Mouse (Mus musculus): Measurements from ENCODE around the gene Psmd3. TPM values are rescaled to one million over a fixed set of nuclear protein-coding genes. Genes with fewer than 3 reads are reported as not detected.

Gene Psmd3
- polyA plus RNA-seq, 2 experiments = 141 to 208 TPM

DNA sequence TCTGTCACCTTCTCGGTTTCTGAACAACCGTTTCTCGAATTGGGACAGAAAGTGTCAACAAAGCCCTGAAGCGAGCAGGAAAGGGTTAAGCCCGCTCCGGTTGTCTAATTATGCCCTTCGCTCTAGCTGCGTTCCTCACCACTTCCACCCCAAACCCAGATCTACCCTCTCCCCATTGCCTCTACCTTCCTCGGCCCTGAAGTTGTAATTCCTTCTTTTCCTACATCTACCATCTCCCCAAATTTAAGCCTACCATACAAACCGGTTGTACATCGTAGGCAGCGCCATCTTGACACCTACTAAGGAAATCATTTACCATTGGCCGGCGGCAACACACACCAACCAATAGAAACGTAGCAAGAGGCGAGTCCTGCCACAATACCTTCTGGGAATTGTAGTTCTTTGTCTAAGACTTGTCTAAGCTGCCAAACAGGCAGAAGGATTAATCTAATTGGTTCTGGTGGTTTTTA, 46.8 kb downstream of the Psmd3 start, which contains the start of gene Med24:
Gene Med24, minus strand, starts transcription at position 317 of the 470 bp plus-strand sequence.
- under 1% methylated on average over 16 of the region's 16 CpGs for WGBS
- peak within 1 kb of the TSS; percentile 67 for H3K9ac ChIP-seq (ENCODE audit: low read depth, low read length, severe bottlenecking)
- 0 out of 2 replicates have a peak, but pooled peaks cover 4% of the 10 kb centered on the region for H3K4me1 ChIP-seq (ENCODE audit: control insufficient read depth, insufficient read depth, low read length)
- H3K4me2 ChIP-seq (replicated peaks; ENCODE audit: low read depth, low read length, severe bottlenecking) = peak within 1 kb of the TSS; percentile 65
- peak; percentile 29; the same call in 1 of the 2 replicates for TF ChIP-seq POLR2A (IDR thresholded peaks at IDR 0.05; ENCODE audit: borderline replicate concordance, extremely low read depth, insufficient read depth, insufficient read length)
- no peaks in the 10 kb centered on the region for H3K27me3 ChIP-seq (ENCODE audit: control insufficient read depth, insufficient read depth, low read length)
- ATAC-seq (ENCODE audit: low FRiP score, low read depth) = peak; percentile 98
- peak within 1 kb of the TSS; percentile 64 for H3K4me3 ChIP-seq (replicated peaks; ENCODE audit: low read length)
- peak; percentile 96 for DNase-seq (ENCODE audit: low spot score)
- H3K36me3 ChIP-seq (ENCODE audit: control insufficient read depth, insufficient read depth, low read length) = peaks cover 18% of the 10 kb centered on the region
- 0 out of 2 replicates have a peak within 1 kb of the TSS, but pooled peaks have one; percentile 9 for H3K27ac ChIP-seq (replicated peaks; ENCODE audit: low read depth, low read length)
- H3K9me3 ChIP-seq (ENCODE audit: control insufficient read depth, low read length) = no peaks in the 10 kb centered on the region

- ATAC-seq (ENCODE audit: low FRiP score, low read depth) (no peak), DNase-seq (ENCODE audit: low spot score) (no peak)
- TF ChIP-seq POLR2A (IDR thresholded peaks at IDR 0.05; ENCODE audit: borderline replicate concordance, extremely low read depth, insufficient read depth, insufficient read length) = no peak
- Histone ChIP-seq H3K36me3 (ENCODE audit: control insufficient read depth, insufficient read depth, low read length) (peaks cover 11% of the 10 kb centered on the region; the same call in 1 of the 2 replicates), H3K9me3 (ENCODE audit: control insufficient read depth, low read length) (no peaks in the 10 kb centered on the region), H3K9ac (ENCODE audit: low read depth, low read length, severe bottlenecking) (no peak overlapping the region), H3K4me2 (replicated peaks; ENCODE audit: low read depth, low read length, severe bottlenecking) (no peak overlapping the region), H3K4me1 (ENCODE audit: control insufficient read depth, insufficient read depth, low read length) (0 out of 2 replicates have a peak, but pooled peaks cover 4% of the 10 kb centered on the region), H3K27ac (replicated peaks; ENCODE audit: low read depth, low read length) (no peak overlapping the region), H3K4me3 (replicated peaks; ENCODE audit: low read length) (no peak overlapping the region), H3K27me3 (ENCODE audit: control insufficient read depth, insufficient read depth, low read length) (no peaks in the 10 kb centered on the region)
- WGBS = 59% methylated on average over 4 of the region's 4 CpGs
These were observed 48.4 kb downstream of the Psmd3 start for GRCm38 (mm10) chr11:98730727-98731126.

- 37% methylated on average over 5 of the region's 5 CpGs for WGBS
- no peak for ATAC-seq (ENCODE audit: low FRiP score, low read depth)
- Histone ChIP-seq H3K9ac (ENCODE audit: low read depth, low read length, severe bottlenecking) (no peak overlapping the region), H3K4me3 (replicated peaks; ENCODE audit: low read length) (no peak overlapping the region), H3K27me3 (ENCODE audit: control insufficient read depth, insufficient read depth, low read length) (no peaks in the 10 kb centered on the region), H3K36me3 (ENCODE audit: control insufficient read depth, insufficient read depth, low read length) (peaks cover 7% of the 10 kb centered on the region; the same call in 1 of the 2 replicates), H3K27ac (replicated peaks; ENCODE audit: low read depth, low read length) (no peak overlapping the region), H3K4me2 (replicated peaks; ENCODE audit: low read depth, low read length, severe bottlenecking) (no peak overlapping the region), H3K9me3 (ENCODE audit: control insufficient read depth, low read length) (no peaks in the 10 kb centered on the region), H3K4me1 (ENCODE audit: control insufficient read depth, insufficient read depth, low read length) (0 out of 2 replicates have a peak, but pooled peaks cover 4% of the 10 kb centered on the region)
- no peak for DNase-seq (ENCODE audit: low spot score)
- TF ChIP-seq POLR2A (IDR thresholded peaks at IDR 0.05; ENCODE audit: borderline replicate concordance, extremely low read depth, insufficient read depth, insufficient read length) = no peak
These were observed 48.8 kb downstream of the Psmd3 start for GRCm38 (mm10) chr11:98731134-98731533.

DNA sequence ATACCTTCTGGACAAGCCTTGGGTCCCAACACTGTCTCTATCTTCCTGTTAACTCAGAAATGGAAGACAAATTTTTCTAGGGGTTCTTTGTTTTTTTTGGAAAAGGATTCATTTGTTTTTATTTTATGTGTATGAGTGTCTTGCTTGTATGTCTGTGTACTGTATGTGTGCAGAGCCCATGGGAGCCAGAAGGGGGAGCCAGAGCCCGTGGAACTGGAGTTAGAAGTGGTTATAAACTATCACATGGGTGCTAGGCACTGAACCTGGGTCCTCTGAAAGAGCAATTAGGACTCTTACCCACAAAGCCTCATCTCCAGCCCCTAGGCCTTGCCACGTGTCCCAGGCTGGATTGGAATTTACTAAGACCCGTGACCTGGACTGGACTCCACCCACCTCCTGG, 51.7 kb downstream of the Psmd3 start:
- ATAC-seq (ENCODE audit: low FRiP score, low read depth) (no peak), DNase-seq (ENCODE audit: low spot score) (no peak)
- H3K27me3 ChIP-seq (ENCODE audit: control insufficient read depth, insufficient read depth, low read length) = no peaks in the 10 kb centered on the region
- H3K4me3 ChIP-seq (replicated peaks; ENCODE audit: low read length) = no peak overlapping the region
- no peaks in the 10 kb centered on the region for H3K9me3 ChIP-seq (ENCODE audit: control insufficient read depth, low read length)
- TF ChIP-seq POLR2A (IDR thresholded peaks at IDR 0.05; ENCODE audit: borderline replicate concordance, extremely low read depth, insufficient read depth, insufficient read length) = no peak
- no peaks in the 10 kb centered on the region for H3K4me1 ChIP-seq (ENCODE audit: control insufficient read depth, insufficient read depth, low read length)
- no peak overlapping the region for H3K9ac ChIP-seq (ENCODE audit: low read depth, low read length, severe bottlenecking)
- no peaks in the 10 kb centered on the region for H3K36me3 ChIP-seq (ENCODE audit: control insufficient read depth, insufficient read depth, low read length)
- no peak overlapping the region for H3K27ac ChIP-seq (replicated peaks; ENCODE audit: low read depth, low read length)
- no peak overlapping the region for H3K4me2 ChIP-seq (replicated peaks; ENCODE audit: low read depth, low read length, severe bottlenecking)
- WGBS = 69% methylated on average over 3 of the region's 3 CpGs

GRCm38 (mm10) chr11:98735111-98735510, 52.8 kb downstream of the Psmd3 start:
- Histone ChIP-seq H3K27me3 (ENCODE audit: control insufficient read depth, insufficient read depth, low read length) (no peaks in the 10 kb centered on the region), H3K4me2 (replicated peaks; ENCODE audit: low read depth, low read length, severe bottlenecking) (no peak overlapping the region), H3K4me1 (ENCODE audit: control insufficient read depth, insufficient read depth, low read length) (peaks cover 4% of the 10 kb centered on the region), H3K9ac (ENCODE audit: low read depth, low read length, severe bottlenecking) (no peak overlapping the region), H3K36me3 (ENCODE audit: control insufficient read depth, insufficient read depth, low read length) (no peaks in the 10 kb centered on the region), H3K4me3 (replicated peaks; ENCODE audit: low read length) (no peak overlapping the region), H3K9me3 (ENCODE audit: control insufficient read depth, low read length) (no peaks in the 10 kb centered on the region), H3K27ac (replicated peaks; ENCODE audit: low read depth, low read length) (no peak overlapping the region)
- DNase-seq (ENCODE audit: low spot score) (no peak), ATAC-seq (ENCODE audit: low FRiP score, low read depth) (no peak)
- no peak for TF ChIP-seq POLR2A (IDR thresholded peaks at IDR 0.05; ENCODE audit: borderline replicate concordance, extremely low read depth, insufficient read depth, insufficient read length)
- WGBS = 90% methylated on average over 4 of the region's 4 CpGs

All from limb, embryonic 14.5 days (tissue).